Mouse (Mus musculus): ENCODE results near the gene Adgrg1.

Gene Adgrg1

GRCm38 (mm10) chr8:94976651-94977417 lies 2.3 kb downstream of the Adgrg1 start:
- no peak for DNase-seq (ENCODE audit: inconsistent age in 2 of 2, low spot score in 1 of 2)

- DNase-seq (ENCODE audit: inconsistent age in 2 of 2, low spot score in 1 of 2), result no peak
These were observed 3.6 kb downstream of the Adgrg1 start for GRCm38 (mm10) chr8:94978131-94978530.

GRCm38 (mm10) chr8:94978593-94979319 lies 4.2 kb downstream of the Adgrg1 start:
- no peak for DNase-seq (ENCODE audit: inconsistent age in 2 of 2, low spot score in 1 of 2)

- no peak for DNase-seq (ENCODE audit: inconsistent age in 2 of 2, low spot score in 1 of 2)
These were observed 5.6 kb downstream of the Adgrg1 start for GRCm38 (mm10) chr8:94980176-94980575.

- peak in 1 of 2 experiments; percentile 28 for DNase-seq (ENCODE audit: inconsistent age in 2 of 2, low spot score in 1 of 2)
These were observed 6.4 kb downstream of the Adgrg1 start for GRCm38 (mm10) chr8:94980976-94981375.

GRCm38 (mm10) chr8:94981848-94982247 lies 7.3 kb downstream of the Adgrg1 start:
- no peak for DNase-seq (ENCODE audit: inconsistent age in 2 of 2, low spot score in 1 of 2)

- DNase-seq (ENCODE audit: inconsistent age in 2 of 2, low spot score in 1 of 2), result no peak
These were observed 8.6 kb downstream of the Adgrg1 start for GRCm38 (mm10) chr8:94983146-94983545.

- DNase-seq (ENCODE audit: inconsistent age in 2 of 2, low spot score in 1 of 2), result peak; percentile 83 to 86
These were observed 9.4 kb downstream of the Adgrg1 start for GRCm38 (mm10) chr8:94983881-94984516.

- DNase-seq (ENCODE audit: inconsistent age in 2 of 2, low spot score in 1 of 2), result peak; percentile 41 to 49
These were observed 10.5 kb downstream of the Adgrg1 start for GRCm38 (mm10) chr8:94985023-94985422.

- DNase-seq (ENCODE audit: inconsistent age in 2 of 2, low spot score in 1 of 2), result peak in 1 of 2 experiments; percentile 39
These were observed 12.1 kb downstream of the Adgrg1 start for GRCm38 (mm10) chr8:94986676-94987075.

GRCm38 (mm10) chr8:94987553-94987952 lies 13.0 kb downstream of the Adgrg1 start:
- DNase-seq (ENCODE audit: inconsistent age in 2 of 2, low spot score in 1 of 2), result no peak

GRCm38 (mm10) chr8:94988619-94989018 lies 14.1 kb downstream of the Adgrg1 start:
- no peak for DNase-seq (ENCODE audit: inconsistent age in 2 of 2, low spot score in 1 of 2)

- DNase-seq (ENCODE audit: inconsistent age in 2 of 2, low spot score in 1 of 2), result no peak
These were observed 15.2 kb downstream of the Adgrg1 start for GRCm38 (mm10) chr8:94989711-94990110.

- no peak for DNase-seq (ENCODE audit: inconsistent age in 2 of 2, low spot score in 1 of 2)
These were observed 16.3 kb downstream of the Adgrg1 start for GRCm38 (mm10) chr8:94990598-94991453.

GRCm38 (mm10) chr8:94991454-94991994 lies 17.0 kb downstream of the Adgrg1 start:
- peak in 1 of 2 experiments; percentile 37 for DNase-seq (ENCODE audit: inconsistent age in 2 of 2, low spot score in 1 of 2)

GRCm38 (mm10) chr8:94992010-94992409 lies 17.5 kb downstream of the Adgrg1 start:
- DNase-seq (ENCODE audit: inconsistent age in 2 of 2, low spot score in 1 of 2), result no peak

- DNase-seq (ENCODE audit: inconsistent age in 2 of 2, low spot score in 1 of 2), result peak; percentile 69 to 71
These were observed 18.0 kb downstream of the Adgrg1 start for GRCm38 (mm10) chr8:94992534-94992933.

GRCm38 (mm10) chr8:94992996-94993724 lies 18.6 kb downstream of the Adgrg1 start:
- DNase-seq (ENCODE audit: inconsistent age in 2 of 2, low spot score in 1 of 2), result no peak

GRCm38 (mm10) chr8:94994006-94994405 lies 19.5 kb downstream of the Adgrg1 start:
- peak; percentile 70 to 75 for DNase-seq (ENCODE audit: inconsistent age in 2 of 2, low spot score in 1 of 2)

- DNase-seq (ENCODE audit: inconsistent age in 2 of 2, low spot score in 1 of 2), result no peak
These were observed 20.0 kb downstream of the Adgrg1 start for GRCm38 (mm10) chr8:94994510-94994909.

All from adrenal gland, adult (tissue).